Mouse (Mus musculus): ENCODE data around the gene Catsperz. TPM values are rescaled to one million over a fixed set of nuclear protein-coding genes. Genes with fewer than 3 reads are reported as not detected.

The Catsperz gene
- total and polyA plus RNA-seq, 2 experiments from 2014 or later = 1.1 to 3.0 TPM

- H3K4me3 ChIP-seq (ENCODE audit: low read depth, low read length) = 0 out of 2 replicates have a peak overlapping the region, but pooled peaks have one; percentile 3
- H3K4me2 ChIP-seq (ENCODE audit: low read depth, low read length, poor library complexity, severe bottlenecking) = no peak overlapping the region
- ATAC-seq (ENCODE audit: low FRiP score) = no peak
- peak; percentile 73 for TF ChIP-seq CTCF (IDR thresholded peaks at IDR 0.05)
- peak; percentile 76 for DNase-seq (ENCODE audit: low spot score)
- no peaks in the 10 kb centered on the region for H3K36me3 ChIP-seq (ENCODE audit: insufficient read depth, low read length)
- H3K4me1 ChIP-seq (ENCODE audit: insufficient read depth, low read length) = peaks cover 16% of the 10 kb centered on the region
- no peak overlapping the region for H3K27ac ChIP-seq (ENCODE audit: low read depth, low read length)
- no peaks in the 10 kb centered on the region for H3K9me3 ChIP-seq (ENCODE audit: low read length)
- 5% methylated on average over 39 of the region's 39 CpGs for WGBS
- no peak overlapping the region for H3K9ac ChIP-seq (replicated peaks; ENCODE audit: low read length, poor library complexity, severe bottlenecking)
- H3K27me3 ChIP-seq (ENCODE audit: insufficient read depth, low read length) = peaks cover 55% of the 10 kb centered on the region
These were observed 496 bp downstream of the Catsperz start for GRCm38 (mm10) chr19:6924461-6925306.

- H3K4me1 ChIP-seq (ENCODE audit: insufficient read depth, low read length) = peaks cover 16% of the 10 kb centered on the region
- H3K9me3 ChIP-seq (ENCODE audit: low read length) = no peaks in the 10 kb centered on the region
- no peak for ATAC-seq (ENCODE audit: low FRiP score)
- no peak overlapping the region for H3K9ac ChIP-seq (replicated peaks; ENCODE audit: low read length, poor library complexity, severe bottlenecking)
- 63% methylated on average over 6 of the region's 6 CpGs for WGBS
- peak overlapping the region; percentile 84 for H3K4me2 ChIP-seq (ENCODE audit: low read depth, low read length, poor library complexity, severe bottlenecking)
- TF ChIP-seq CTCF (IDR thresholded peaks at IDR 0.05) = no peak
- no peak overlapping the region for H3K4me3 ChIP-seq (ENCODE audit: low read depth, low read length)
- no peak for DNase-seq (ENCODE audit: low spot score)
- H3K27me3 ChIP-seq (ENCODE audit: insufficient read depth, low read length) = peaks cover 48% of the 10 kb centered on the region
- H3K27ac ChIP-seq (ENCODE audit: low read depth, low read length) = no peak overlapping the region
- H3K36me3 ChIP-seq (ENCODE audit: insufficient read depth, low read length) = no peaks in the 10 kb centered on the region
These were observed 2.1 kb downstream of the Catsperz start for GRCm38 (mm10) chr19:6922901-6923735.

DNA sequence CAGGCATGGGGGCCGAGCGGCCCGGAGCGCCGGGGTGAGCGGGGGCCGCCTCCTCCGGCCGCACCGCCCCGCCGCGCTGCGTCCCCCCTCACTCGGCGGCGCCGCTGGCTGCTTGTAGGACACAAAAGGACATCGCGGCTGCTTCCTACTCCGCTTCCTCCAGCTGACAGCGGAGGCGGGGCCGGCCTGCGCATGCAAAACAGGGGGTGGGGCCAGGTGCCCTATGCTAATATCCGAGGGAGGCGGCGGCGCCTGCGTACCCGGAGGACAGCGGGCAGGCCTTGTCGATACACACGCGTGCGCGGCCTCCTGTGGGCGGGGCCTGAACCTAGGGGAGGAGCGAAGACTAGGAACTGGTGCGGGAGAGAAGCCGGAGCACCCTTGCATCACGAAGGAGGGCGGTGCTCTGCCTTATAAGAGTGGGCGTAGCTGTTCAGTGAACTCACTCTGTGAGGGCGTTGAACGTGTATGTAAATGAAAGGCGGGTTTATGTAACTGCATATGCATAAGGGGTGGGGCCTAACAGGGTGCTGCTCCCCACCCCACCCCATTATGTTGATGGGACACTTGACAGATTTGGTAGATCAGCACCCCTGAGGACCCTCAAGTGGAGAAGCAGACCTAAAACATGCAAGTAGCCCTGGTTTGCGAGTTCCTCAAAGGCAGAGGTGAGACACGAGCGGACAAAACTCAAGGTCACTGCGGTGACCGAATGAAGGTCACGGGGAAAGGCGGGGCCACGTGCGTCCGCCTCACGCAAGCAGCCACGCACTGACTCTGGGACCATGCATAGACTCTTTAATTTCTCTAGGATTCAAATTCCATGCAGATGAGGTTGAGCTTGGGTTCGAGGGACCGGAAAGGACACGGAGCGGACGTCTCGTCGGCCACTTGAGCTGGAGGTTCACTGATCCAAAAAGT lies 3.3 kb downstream of the Catsperz start, which contains the start of gene Esrra:
Esrra (minus strand) TSS at position 167 of the 921 bp plus-strand sequence.
- ATAC-seq (ENCODE audit: low FRiP score) (peak; percentile 93), DNase-seq (ENCODE audit: low spot score) (peak; percentile 99)
- no peak for TF ChIP-seq CTCF (IDR thresholded peaks at IDR 0.05)
- Histone ChIP-seq H3K9ac (replicated peaks; ENCODE audit: low read length, poor library complexity, severe bottlenecking) (peak within 1 kb of the TSS; percentile 84), H3K9me3 (ENCODE audit: low read length) (no peaks in the 10 kb centered on the region), H3K27ac (ENCODE audit: low read depth, low read length) (peak within 1 kb of the TSS; percentile 74), H3K4me3 (ENCODE audit: low read depth, low read length) (peak within 1 kb of the TSS; percentile 83), H3K27me3 (ENCODE audit: insufficient read depth, low read length) (peaks cover 36% of the 10 kb centered on the region), H3K4me1 (ENCODE audit: insufficient read depth, low read length) (peaks cover 16% of the 10 kb centered on the region), H3K36me3 (ENCODE audit: insufficient read depth, low read length) (no peaks in the 10 kb centered on the region), H3K4me2 (ENCODE audit: low read depth, low read length, poor library complexity, severe bottlenecking) (peak within 1 kb of the TSS; percentile 84)
- under 1% methylated on average over 56 of the region's 66 CpGs for WGBS

- no peaks in the 10 kb centered on the region for H3K9me3 ChIP-seq (ENCODE audit: low read length)
- H3K27ac ChIP-seq (ENCODE audit: low read depth, low read length) = peak overlapping the region; percentile 74
- no peaks in the 10 kb centered on the region for H3K36me3 ChIP-seq (ENCODE audit: insufficient read depth, low read length)
- peak overlapping the region; percentile 83 for H3K4me3 ChIP-seq (ENCODE audit: low read depth, low read length)
- H3K4me1 ChIP-seq (ENCODE audit: insufficient read depth, low read length) = peaks cover 16% of the 10 kb centered on the region
- TF ChIP-seq CTCF (IDR thresholded peaks at IDR 0.05) = peak; percentile 33; the same call in 1 of the 2 replicates
- WGBS = 3% methylated on average over 32 of the region's 48 CpGs
- ATAC-seq (ENCODE audit: low FRiP score) (peak; percentile 3), DNase-seq (ENCODE audit: low spot score) (peak; percentile 40)
- H3K4me2 ChIP-seq (ENCODE audit: low read depth, low read length, poor library complexity, severe bottlenecking) = peak overlapping the region; percentile 84
- peak overlapping the region; percentile 84 for H3K9ac ChIP-seq (replicated peaks; ENCODE audit: low read length, poor library complexity, severe bottlenecking)
- peaks cover 28% of the 10 kb centered on the region for H3K27me3 ChIP-seq (ENCODE audit: insufficient read depth, low read length)
These were observed 4.2 kb downstream of the Catsperz start for GRCm38 (mm10) chr19:6920741-6921636.

All from midbrain, postnatal 0 days (tissue).